Mouse (Mus musculus) embryonic facial prominence, embryonic 15.5 days (tissue): Measurements from ENCODE around the gene Nrap. TPM values are rescaled to one million over a fixed set of nuclear protein-coding genes. Genes with fewer than 3 reads are reported as not detected.
A peak's percentile ranks its signal among the peaks of the same experiment; 100 is the strongest.

ENCODE experiments used
- ATAC-seq: fragments of 200-750 bp; cut with Nextera tagmentation; 2 replicates; pipeline ENCODE4 v1.8.0; 2017; ENCODE audit warnings: low read depth, moderate TSS enrichment; ENCODE audit not compliant: insufficient number of reproducible peaks, low FRiP score, low TSS enrichment
- H3K27ac ChIP-seq: fragments of 300-500 bp; sonication (generic); replicated peaks from 2 replicates; pipeline ENCODE4 v1.5.1; 2015; ENCODE audit warnings: mild to moderate bottlenecking, inconsistent platforms
- H3K27me3 ChIP-seq: fragments of 300-500 bp; sonication (generic); 2 replicates; pipeline ENCODE4 v1.6.1; 2015; ENCODE audit warnings: inconsistent platforms
- H3K36me3 ChIP-seq: fragments of 300-500 bp; sonication (generic); 2 replicates; pipeline ENCODE4 v1.6.1; 2015; ENCODE audit warnings: mild to moderate bottlenecking, inconsistent platforms
- H3K4me1 ChIP-seq: fragments of 300-500 bp; sonication (generic); 2 replicates; pipeline ENCODE4 v1.6.1; 2015; ENCODE audit warnings: inconsistent platforms
- H3K4me2 ChIP-seq: fragments of 300-500 bp; sonication (generic); replicated peaks from 2 replicates; pipeline ENCODE4 v1.6.1; 2015; ENCODE audit warnings: mild to moderate bottlenecking, inconsistent platforms
- H3K4me3 ChIP-seq: fragments of 300-500 bp; sonication (generic); replicated peaks from 2 replicates; pipeline ENCODE4 v1.5.1; 2015; ENCODE audit warnings: mild to moderate bottlenecking, inconsistent platforms
- H3K9ac ChIP-seq: fragments of 300-500 bp; sonication (generic); 2 replicates; pipeline ENCODE4 v1.6.1; 2015; ENCODE audit warnings: inconsistent platforms
- H3K9me3 ChIP-seq: fragments of 300-500 bp; sonication (generic); replicated peaks from 2 replicates; pipeline ENCODE4 v1.6.1; 2016; ENCODE audit warnings: inconsistent platforms
- WGBS: fragments of 180-500 bp; shearing (Covaris S2); methylation state at CpG from one replicate; pipeline ENCODE4 v1.1.7; 2015; 5-methylcytosine and 5-hydroxymethylcytosine counted together
- polyA plus RNA-seq: library from polyadenylated mRNA; unstranded; fragments of >200 nt; fragmentation: Nextera tagmentation; extraction: Ambion mirVana; gene quantifications from 2 replicates; pipeline ENCODE4 v1.2.1, GENCODE M21; 2015

Nrap gene
- polyA plus RNA-seq, 1 experiment from 2014 or later: 3.3 TPM

DNA sequence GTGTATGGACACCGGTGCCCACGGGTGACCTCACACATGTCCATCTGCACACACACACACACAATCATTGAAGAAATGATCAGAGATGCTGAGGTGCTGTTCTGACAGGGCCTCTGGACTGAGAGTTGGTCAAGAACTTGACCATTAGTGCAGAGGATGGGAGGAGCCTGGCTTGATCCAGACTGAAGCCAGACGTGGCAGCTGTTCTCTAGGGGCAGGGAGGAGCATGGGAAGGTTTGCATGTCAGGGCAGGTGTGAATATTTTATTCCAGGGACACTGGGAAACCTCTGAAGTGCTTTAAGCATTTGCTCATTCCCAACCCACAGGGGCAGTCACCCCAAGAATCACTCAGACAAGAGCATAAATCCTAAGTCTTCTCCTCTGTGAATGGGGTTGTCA lies 92.6 kb downstream of the Nrap start:
- Histone ChIP-seq H3K4me1 (peaks cover 18% of the 10 kb centered on the region), H3K9ac (no peak overlapping the region), H3K36me3 (no peaks in the 10 kb centered on the region), H3K27me3 (no peaks in the 10 kb centered on the region; the same call in 1 of the 2 replicates), H3K9me3 (no peaks in the 10 kb centered on the region), H3K27ac (no peak overlapping the region), H3K4me2 (no peak overlapping the region), H3K4me3 (no peak overlapping the region)
- ATAC-seq: no peak
- WGBS: 63% methylated on average over 3 of the region's 3 CpGs

DNA sequence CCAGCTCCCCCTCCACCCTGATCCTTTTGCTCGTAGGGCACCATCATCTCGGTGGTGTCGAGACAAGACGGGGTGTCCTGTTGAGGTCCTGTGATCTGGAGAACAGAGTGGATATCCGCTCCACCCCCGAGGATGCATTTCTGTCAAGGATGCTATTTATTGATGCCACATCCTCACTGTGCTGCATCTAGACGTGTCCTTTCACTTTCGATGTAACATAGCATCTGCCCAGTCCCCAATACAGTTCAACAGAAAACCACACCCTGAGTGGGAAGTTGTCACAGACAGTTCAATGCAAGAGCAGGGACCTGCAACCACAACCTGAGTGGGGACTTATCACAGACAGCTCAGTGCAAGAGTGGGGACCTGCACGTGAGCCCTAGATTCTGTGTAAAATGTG lies 93.2 kb downstream of the Nrap start:
- Histone ChIP-seq H3K27ac (no peak overlapping the region), H3K4me2 (no peak overlapping the region), H3K27me3 (no peaks in the 10 kb centered on the region; the same call in 1 of the 2 replicates), H3K36me3 (no peaks in the 10 kb centered on the region), H3K4me3 (no peak overlapping the region), H3K9ac (no peak overlapping the region), H3K4me1 (peaks cover 24% of the 10 kb centered on the region), H3K9me3 (no peaks in the 10 kb centered on the region)
- 74% methylated on average over 9 of the region's 9 CpGs for WGBS
- ATAC-seq: no peak

DNA sequence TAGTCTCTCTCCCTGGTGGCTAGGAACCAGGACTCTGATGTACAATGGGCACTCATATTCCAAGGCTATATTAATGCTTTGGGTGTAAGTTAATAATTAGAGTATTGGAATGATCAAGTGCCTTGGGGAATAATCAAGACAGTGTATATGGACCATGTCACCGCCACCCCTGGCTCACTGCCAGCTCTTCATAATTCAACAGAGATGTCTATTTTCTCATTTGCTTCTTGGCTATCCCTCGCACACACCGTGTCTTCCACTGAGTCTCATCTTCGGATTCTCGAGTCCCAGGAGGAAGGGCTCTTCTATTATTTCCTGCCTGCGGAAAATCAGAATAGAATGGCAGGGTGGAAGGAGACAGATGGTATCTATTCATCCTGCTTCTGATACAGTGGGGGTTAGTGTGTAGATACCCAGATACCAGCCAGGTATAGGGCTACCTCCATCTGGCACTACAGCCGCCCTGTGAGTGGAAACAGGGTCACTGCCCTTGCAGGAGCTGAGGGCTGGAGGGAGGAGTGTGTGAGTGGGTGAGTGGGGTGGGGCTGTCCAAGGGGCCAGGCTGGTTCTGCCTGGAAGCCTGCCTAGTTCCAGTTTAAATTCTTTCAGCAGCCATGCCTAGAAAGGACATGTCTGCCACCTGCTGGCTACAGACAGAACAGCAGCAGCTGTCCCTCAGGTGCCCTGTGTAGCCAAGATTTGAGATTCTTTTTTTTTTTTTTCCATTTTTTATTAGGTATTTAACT lies 95.0 kb downstream of the Nrap start:
- Histone ChIP-seq H3K27me3 (no peaks in the 10 kb centered on the region; the same call in 1 of the 2 replicates), H3K9ac (no peak overlapping the region), H3K36me3 (no peaks in the 10 kb centered on the region), H3K9me3 (no peaks in the 10 kb centered on the region), H3K4me2 (peak overlapping the region; percentile 29; the same call in 1 of the 2 replicates), H3K4me1 (peaks cover 25% of the 10 kb centered on the region), H3K27ac (no peak overlapping the region), H3K4me3 (no peak overlapping the region)
- WGBS: 37% methylated on average over 7 of the region's 7 CpGs
- peak; percentile 75; the same call in 1 of the 2 replicates for ATAC-seq

DNA sequence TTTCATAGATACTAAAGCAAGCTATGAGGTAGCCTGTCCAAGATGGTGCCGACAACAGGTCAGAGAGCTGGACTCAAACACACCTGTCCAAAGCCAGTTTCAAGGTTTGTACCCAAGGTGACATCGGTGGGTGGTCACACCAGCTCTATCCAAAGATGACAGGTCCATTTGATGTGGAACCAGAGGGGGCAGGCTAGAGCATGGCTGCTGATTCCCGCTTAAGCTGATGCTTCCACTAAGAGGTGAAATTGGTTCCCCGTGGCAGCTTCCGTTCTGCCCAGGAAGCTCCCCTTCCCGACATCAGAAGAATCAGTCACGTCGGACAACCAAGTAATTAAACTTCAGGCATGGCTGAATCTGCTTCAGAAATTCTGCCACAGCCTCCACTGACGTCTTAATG lies 97.5 kb downstream of the Nrap start:
- no peak overlapping the region for H3K4me2 ChIP-seq
- peaks cover 31% of the 10 kb centered on the region for H3K4me1 ChIP-seq
- ATAC-seq: no peak
- no peaks in the 10 kb centered on the region for H3K36me3 ChIP-seq
- 59% methylated on average over 9 of the region's 9 CpGs for WGBS
- no peak overlapping the region for H3K4me3 ChIP-seq
- H3K9ac ChIP-seq: no peak overlapping the region
- no peaks in the 10 kb centered on the region for H3K9me3 ChIP-seq
- no peaks in the 10 kb centered on the region; the same call in 1 of the 2 replicates for H3K27me3 ChIP-seq
- H3K27ac ChIP-seq: no peak overlapping the region

DNA sequence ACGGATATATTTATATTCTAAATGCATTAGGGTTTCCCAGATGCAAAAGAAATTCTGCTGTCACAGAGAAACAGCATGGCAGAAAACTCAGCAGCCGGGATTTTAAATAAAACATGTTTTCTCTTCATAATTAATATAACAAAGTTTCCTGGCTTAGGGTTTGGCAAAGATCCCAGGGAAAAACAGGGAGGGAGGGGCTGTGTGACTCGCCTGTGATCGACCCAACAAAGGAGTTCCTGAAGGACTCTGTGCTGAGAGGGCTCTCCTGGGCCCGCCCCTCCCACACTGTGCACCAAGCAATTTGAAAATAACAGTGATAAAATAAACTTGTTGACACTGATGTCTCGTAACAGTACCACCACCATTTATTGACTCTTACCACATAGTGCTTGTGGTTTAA lies 97.9 kb downstream of the Nrap start:
- no peaks in the 10 kb centered on the region; the same call in 1 of the 2 replicates for H3K27me3 ChIP-seq
- no peak for ATAC-seq
- H3K36me3 ChIP-seq: no peaks in the 10 kb centered on the region
- no peak overlapping the region for H3K9ac ChIP-seq
- no peak overlapping the region for H3K27ac ChIP-seq
- H3K4me1 ChIP-seq: peaks cover 33% of the 10 kb centered on the region
- H3K9me3 ChIP-seq: no peaks in the 10 kb centered on the region
- no peak overlapping the region for H3K4me2 ChIP-seq
- no peak overlapping the region for H3K4me3 ChIP-seq
- 23% methylated on average over 6 of the region's 6 CpGs for WGBS

DNA sequence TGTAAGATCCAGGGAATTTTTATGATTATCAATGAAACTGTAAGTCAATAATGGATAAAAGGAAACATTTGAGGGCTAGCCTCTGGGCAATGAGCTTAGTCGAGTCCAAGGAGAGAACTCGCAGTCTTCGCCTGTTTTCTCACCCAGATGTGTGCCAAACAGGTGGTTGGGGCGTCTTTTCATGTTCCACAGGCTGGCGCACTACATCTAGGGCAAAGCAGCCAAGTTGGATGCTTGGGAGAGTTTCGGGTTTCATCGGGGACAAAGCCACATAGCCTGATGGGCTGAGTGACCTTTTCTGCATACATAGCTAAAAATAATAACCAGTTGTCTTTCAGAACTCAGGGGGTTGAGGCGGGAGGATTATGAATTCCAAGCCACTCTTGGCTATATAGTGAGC lies 100.2 kb downstream of the Nrap start:
- no peak overlapping the region for H3K4me3 ChIP-seq

DNA sequence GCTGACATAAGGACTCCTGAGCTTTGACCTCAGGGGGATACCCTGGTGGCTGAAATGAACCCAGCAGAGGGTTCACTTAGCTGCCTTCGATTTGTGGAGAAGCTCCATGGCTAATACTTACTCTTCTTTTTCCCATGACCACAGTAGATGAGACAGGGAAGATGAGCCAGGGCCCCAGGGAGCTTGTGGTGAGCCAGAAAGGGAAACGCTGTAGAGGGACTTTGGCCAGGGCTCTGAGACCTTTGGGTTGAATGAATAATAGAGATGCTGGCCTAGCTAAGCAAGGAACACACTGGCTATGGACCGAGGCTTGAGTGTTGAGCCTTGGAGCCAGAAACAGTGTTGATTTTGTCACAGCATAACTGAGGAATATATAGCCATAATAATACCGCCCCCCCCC lies 101.4 kb downstream of the Nrap start:
- Histone ChIP-seq H3K27me3 (no peaks in the 10 kb centered on the region), H3K4me3 (no peak overlapping the region), H3K9ac (no peak overlapping the region), H3K36me3 (no peaks in the 10 kb centered on the region), H3K4me2 (no peak overlapping the region), H3K27ac (no peak overlapping the region), H3K9me3 (no peaks in the 10 kb centered on the region), H3K4me1 (peaks cover 26% of the 10 kb centered on the region)
- 72% methylated on average over 4 of the region's 4 CpGs for WGBS
- no peak for ATAC-seq

More for the DNA sequence above, 100.2 kb downstream of the Nrap start:
- no peaks in the 10 kb centered on the region for H3K27me3 ChIP-seq
- H3K4me1 ChIP-seq: peaks cover 30% of the 10 kb centered on the region
- 69% methylated on average over 8 of the region's 8 CpGs for WGBS
- no peaks in the 10 kb centered on the region for H3K36me3 ChIP-seq
- no peak overlapping the region for H3K4me2 ChIP-seq
- ATAC-seq: no peak
- no peaks in the 10 kb centered on the region for H3K9me3 ChIP-seq
- H3K27ac ChIP-seq: no peak overlapping the region
- H3K9ac ChIP-seq: no peak overlapping the region

DNA sequence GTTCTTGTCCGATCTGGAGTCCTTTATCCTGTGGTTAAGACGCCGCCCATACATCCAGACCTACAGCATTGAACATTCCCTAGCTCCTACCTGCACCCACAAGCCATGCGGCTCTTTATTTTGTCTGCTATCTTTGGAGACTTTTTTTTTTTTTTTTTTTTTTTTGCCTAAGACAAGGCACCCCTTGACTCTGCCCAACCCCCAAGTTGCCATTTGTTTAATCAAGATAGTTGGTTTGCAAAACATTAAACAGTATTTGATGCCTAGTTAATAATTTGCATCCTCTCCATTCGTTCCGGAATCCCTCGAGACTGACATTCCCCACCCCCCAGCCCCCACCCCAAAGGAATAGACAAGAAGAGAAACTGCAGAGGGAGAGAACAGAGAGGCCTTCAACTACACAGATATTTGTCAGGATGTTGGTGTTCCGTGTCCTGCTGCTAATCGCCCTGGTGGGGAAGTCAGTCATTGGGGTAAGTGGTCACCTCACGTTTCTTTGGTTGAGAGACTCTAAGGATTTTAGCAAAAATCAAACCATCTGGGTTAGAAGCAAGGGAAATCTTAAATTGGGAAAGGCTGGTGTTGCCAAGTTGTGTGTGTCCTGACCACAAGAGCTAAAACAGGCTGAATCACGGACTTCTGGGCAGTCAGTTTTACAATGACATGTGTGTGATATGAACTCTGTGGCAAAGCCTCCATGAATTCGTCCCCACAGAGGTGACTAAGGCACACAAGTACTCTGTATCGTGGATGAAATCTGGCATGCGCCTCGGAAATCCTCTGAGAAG lies 102.1 kb downstream of the Nrap start:
- Histone ChIP-seq H3K9ac (no peak overlapping the region), H3K27me3 (no peaks in the 10 kb centered on the region), H3K4me3 (no peak overlapping the region), H3K4me2 (no peak overlapping the region), H3K36me3 (no peaks in the 10 kb centered on the region), H3K9me3 (no peaks in the 10 kb centered on the region), H3K4me1 (peaks cover 26% of the 10 kb centered on the region), H3K27ac (no peak overlapping the region)
- no peak for ATAC-seq
- 66% methylated on average over 15 of the region's 15 CpGs for WGBS

DNA sequence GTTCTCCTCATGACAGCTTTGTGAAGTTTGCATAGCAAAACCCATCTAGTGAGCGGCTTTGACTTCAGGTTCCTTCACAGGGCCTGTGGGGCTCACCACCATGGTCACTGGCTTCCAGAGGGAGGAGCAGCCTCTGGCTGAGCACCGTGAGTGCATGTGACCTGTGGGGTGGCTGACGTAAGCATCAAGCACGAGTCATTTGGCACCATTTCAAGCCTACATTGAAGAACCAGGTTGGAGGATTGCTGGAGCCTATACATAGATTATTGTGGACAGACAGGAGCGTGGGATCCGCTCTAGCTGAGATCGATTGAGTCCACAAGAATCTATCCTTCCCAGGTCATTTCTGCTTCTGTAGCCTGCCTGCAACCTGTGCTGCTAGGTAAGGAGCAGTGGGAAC lies 103.0 kb downstream of the Nrap start, which contains the start of gene Habp2:
Gene Habp2 (plus strand): TSS at position 272 of the 400 bp plus-strand sequence.
- ATAC-seq: no peak
- peaks cover 20% of the 10 kb centered on the region for H3K4me1 ChIP-seq
- WGBS: 75% methylated on average over 7 of the region's 7 CpGs
- no peaks in the 10 kb centered on the region for H3K36me3 ChIP-seq
- no peak within 1 kb of the TSS for H3K9ac ChIP-seq
- no peaks in the 10 kb centered on the region for H3K27me3 ChIP-seq
- no peak within 1 kb of the TSS for H3K4me3 ChIP-seq
- H3K4me2 ChIP-seq: no peak within 1 kb of the TSS
- no peak within 1 kb of the TSS for H3K27ac ChIP-seq
- no peaks in the 10 kb centered on the region for H3K9me3 ChIP-seq

DNA sequence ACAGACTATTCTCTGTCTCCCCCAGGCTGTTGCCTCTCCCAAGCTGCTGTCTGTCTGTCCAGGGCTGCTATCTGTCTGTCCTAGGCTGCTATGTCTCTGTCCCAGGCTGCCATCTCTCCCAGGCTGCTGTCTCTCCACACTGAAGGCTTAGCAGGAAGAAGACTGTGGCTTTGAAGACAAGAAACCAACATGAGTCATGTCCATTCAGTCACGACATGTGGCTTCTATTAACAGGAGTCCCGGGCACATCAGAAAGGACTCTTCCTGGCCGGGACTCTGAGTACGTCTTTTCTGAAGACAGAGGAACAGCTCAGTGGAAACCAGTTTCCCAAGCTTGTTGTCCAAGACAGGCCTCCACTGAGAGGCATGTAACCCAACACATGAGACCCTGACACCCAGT lies 104.6 kb downstream of the Nrap start:
- H3K27ac ChIP-seq: no peak overlapping the region
- 34% methylated on average over 4 of the region's 4 CpGs for WGBS
- H3K4me2 ChIP-seq: no peak overlapping the region
- 0 out of 2 replicates have a peak, but pooled peaks cover 11% of the 10 kb centered on the region for H3K4me1 ChIP-seq
- H3K4me3 ChIP-seq: no peak overlapping the region
- no peaks in the 10 kb centered on the region for H3K27me3 ChIP-seq
- no peaks in the 10 kb centered on the region for H3K9me3 ChIP-seq
- no peak overlapping the region for H3K9ac ChIP-seq
- no peaks in the 10 kb centered on the region for H3K36me3 ChIP-seq
- ATAC-seq: no peak

DNA sequence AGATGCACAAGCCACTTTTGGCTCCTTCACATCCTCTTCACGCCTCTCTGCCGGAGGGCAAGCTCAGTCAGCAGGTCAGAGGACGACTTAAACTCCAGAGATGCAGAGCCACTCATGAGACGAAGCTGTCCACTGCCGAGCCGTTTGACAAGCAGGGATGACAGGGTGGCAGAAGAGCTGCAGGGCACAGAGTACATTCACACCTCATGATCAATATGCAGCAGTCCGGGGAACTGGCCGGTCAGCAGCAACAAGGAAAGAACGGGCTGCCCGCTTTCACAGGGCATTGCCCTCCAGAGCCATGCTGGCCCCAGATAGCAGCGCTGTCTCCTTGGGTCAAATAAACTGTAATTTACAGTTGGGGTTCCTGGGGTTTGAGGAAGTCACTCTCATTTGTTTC lies 111.5 kb downstream of the Nrap start:
- ATAC-seq: no peak
- WGBS: 84% methylated on average over 11 of the region's 11 CpGs

More for the DNA sequence above, 111.5 kb downstream of the Nrap start:
- Histone ChIP-seq H3K27me3 (0 out of 2 replicates have a peak, but pooled peaks cover 3% of the 10 kb centered on the region), H3K27ac (no peak overlapping the region), H3K36me3 (no peaks in the 10 kb centered on the region), H3K9me3 (no peaks in the 10 kb centered on the region), H3K4me2 (no peak overlapping the region), H3K4me3 (no peak overlapping the region), H3K4me1 (no peaks in the 10 kb centered on the region), H3K9ac (no peak overlapping the region)
